ENCODE assay signal across 20 mouse cellular contexts in genomic region chr10:62019386-62020067, GRCm38 (mm10). TPM values are rescaled to one million over a fixed set of nuclear protein-coding genes. Genes with fewer than 3 reads are reported as not detected.
A peak's percentile ranks its signal among the peaks of the same experiment; 100 is the strongest.
DNase-seq lines count a peak whose midpoint lies in the region; ATAC-seq lines count a peak whose summit lies in the region.
"Had no signal": no experiment of that assay in that cellular context is flagged by ENCODE, and none has a peak within 500 bp of the region (broad histone marks: within the 10 kb centered on the region; RNA-seq: fewer than 3 reads in every experiment).

No protein-coding gene starts in this region.

- 0 out of 2 replicates have a peak, but pooled peaks have one; percentile 8 for ATAC-seq in midbrain, embryonic 13.5 days
- ATAC-seq in midbrain, embryonic 14.5 days (ENCODE audit: low FRiP score, low TSS enrichment): no peak
- 0 out of 2 replicates have a peak, but pooled peaks have one; percentile 16 for ATAC-seq in embryonic facial prominence, embryonic 11.5 days (replicated peaks; ENCODE audit: insufficient number of reproducible peaks, low FRiP score, low TSS enrichment, low read depth)
- peak; percentile 44; the same call in 1 of the 2 replicates for ATAC-seq in stomach, embryonic 16.5 days (ENCODE audit: insufficient read depth, low FRiP score)
- ATAC-seq: forebrain, postnatal 0 days had no signal

- H3K27me3 ChIP-seq in midbrain, embryonic 13.5 days: no peaks in the 10 kb centered on the region
- no peaks in the 10 kb centered on the region for H3K27me3 ChIP-seq in midbrain, embryonic 14.5 days (ENCODE audit: control insufficient read depth, insufficient read depth, low read length)
- H3K27me3 ChIP-seq in embryonic facial prominence, embryonic 11.5 days (ENCODE audit: control insufficient read depth, insufficient read depth, low read length): no peaks in the 10 kb centered on the region
- H3K27me3 ChIP-seq in stomach, embryonic 16.5 days (ENCODE audit: control insufficient read depth, insufficient read depth, low read length): no peaks in the 10 kb centered on the region
- H3K27me3 ChIP-seq: hindbrain, embryonic 12.5 days; liver, embryonic 15.5 days; midbrain, embryonic 12.5 days had no signal

- H3K9me3 ChIP-seq in midbrain, embryonic 13.5 days: no peaks in the 10 kb centered on the region
- no peaks in the 10 kb centered on the region for H3K9me3 ChIP-seq in midbrain, embryonic 14.5 days (ENCODE audit: control insufficient read depth, low read length)
- no peaks in the 10 kb centered on the region for H3K9me3 ChIP-seq in embryonic facial prominence, embryonic 11.5 days (replicated peaks; ENCODE audit: control insufficient read depth, low read length)
- no peaks in the 10 kb centered on the region for H3K9me3 ChIP-seq in stomach, embryonic 16.5 days (replicated peaks; ENCODE audit: control insufficient read depth, low read length)
- H3K9me3 ChIP-seq: liver, embryonic 15.5 days; midbrain, embryonic 12.5 days had no signal

- 18% methylated on average over 16 of the region's 16 CpGs for WGBS in midbrain, embryonic 13.5 days
- 17% methylated on average over 14 of the region's 16 CpGs for WGBS in midbrain, embryonic 14.5 days
- 20% methylated on average over 16 of the region's 16 CpGs for WGBS in embryonic facial prominence, embryonic 11.5 days
- 20% methylated on average over 14 of the region's 16 CpGs for WGBS in stomach, embryonic 16.5 days

- H3K4me2 ChIP-seq in midbrain, embryonic 13.5 days (replicated peaks): no peak overlapping the region
- no peak overlapping the region for H3K4me2 ChIP-seq in midbrain, embryonic 14.5 days (ENCODE audit: low read length)
- H3K4me2 ChIP-seq in embryonic facial prominence, embryonic 11.5 days (ENCODE audit: low read depth, low read length): no peak overlapping the region
- H3K4me2 ChIP-seq in stomach, embryonic 16.5 days (ENCODE audit: low read depth, low read length): no peak overlapping the region
- H3K4me2 ChIP-seq: hindbrain, embryonic 12.5 days; liver, embryonic 15.5 days; midbrain, embryonic 12.5 days had no signal

- H3K36me3 ChIP-seq in midbrain, embryonic 13.5 days: no peaks in the 10 kb centered on the region
- no peaks in the 10 kb centered on the region for H3K36me3 ChIP-seq in midbrain, embryonic 14.5 days (ENCODE audit: control insufficient read depth, insufficient read depth, low read length)
- no peaks in the 10 kb centered on the region for H3K36me3 ChIP-seq in embryonic facial prominence, embryonic 11.5 days (replicated peaks; ENCODE audit: control insufficient read depth, insufficient read depth, low read depth, low read length)
- H3K36me3 ChIP-seq in stomach, embryonic 16.5 days (ENCODE audit: control insufficient read depth, insufficient read depth, low read length): no peaks in the 10 kb centered on the region
- H3K36me3 ChIP-seq: hindbrain, embryonic 12.5 days; liver, embryonic 15.5 days; midbrain, embryonic 12.5 days had no signal

- H3K4me1 ChIP-seq in midbrain, embryonic 13.5 days (replicated peaks): peaks cover 12% of the 10 kb centered on the region; the same call in 1 of the 2 replicates
- H3K4me1 ChIP-seq in midbrain, embryonic 14.5 days (ENCODE audit: control insufficient read depth, insufficient read depth, low read length): 0 out of 2 replicates have a peak, but pooled peaks cover 4% of the 10 kb centered on the region
- peaks cover 4% of the 10 kb centered on the region for H3K4me1 ChIP-seq in embryonic facial prominence, embryonic 11.5 days (ENCODE audit: control insufficient read depth, insufficient read depth, low read length)
- H3K4me1 ChIP-seq in stomach, embryonic 16.5 days (ENCODE audit: control insufficient read depth, insufficient read depth, low read length): peaks cover 13% of the 10 kb centered on the region
- H3K4me1 ChIP-seq: liver, embryonic 15.5 days had no signal

- no peak overlapping the region for H3K27ac ChIP-seq in midbrain, embryonic 13.5 days
- H3K27ac ChIP-seq in midbrain, embryonic 14.5 days (replicated peaks; ENCODE audit: low read depth, low read length): no peak overlapping the region
- no peak overlapping the region for H3K27ac ChIP-seq in embryonic facial prominence, embryonic 11.5 days (replicated peaks; ENCODE audit: low read depth, low read length)
- H3K27ac ChIP-seq in stomach, embryonic 16.5 days (ENCODE audit: low read length): no peak overlapping the region; the same call in 1 of the 2 replicates
- H3K27ac ChIP-seq: hindbrain, embryonic 12.5 days; liver, embryonic 15.5 days; midbrain, embryonic 12.5 days had no signal

- no peak overlapping the region for H3K4me3 ChIP-seq in midbrain, embryonic 13.5 days (replicated peaks)
- no peak overlapping the region for H3K4me3 ChIP-seq in midbrain, embryonic 14.5 days (replicated peaks; ENCODE audit: low read depth, low read length)
- no peak overlapping the region for H3K4me3 ChIP-seq in embryonic facial prominence, embryonic 11.5 days (ENCODE audit: low read depth, low read length)
- H3K4me3 ChIP-seq in stomach, embryonic 16.5 days (replicated peaks; ENCODE audit: low read length): no peak overlapping the region
- H3K4me3 ChIP-seq: erythroblast, embryonic 14.5 days; hindbrain, embryonic 12.5 days; liver, embryonic 15.5 days; midbrain, embryonic 12.5 days had no signal

- peak; percentile 44 for DNase-seq in embryo, embryonic 10 days (ENCODE audit: low spot score)
- no peak for DNase-seq in embryo, embryonic 10.5 days (ENCODE audit: low spot score)
- DNase-seq in midbrain, embryonic 14.5 days: no peak
- DNase-seq in embryonic facial prominence, embryonic 11.5 days (ENCODE audit: low spot score): no peak
- DNase-seq in ovary, adult 18-20 months (ENCODE audit: low spot score): no peak
- no peak for DNase-seq in cerebellum, adult 9-10 months
- DNase-seq: adrenal gland, postnatal 36 days; cerebellum, adult 8-10 months; forebrain, postnatal 0 days; gastrocnemius, postnatal 14 days; kidney, adult 18-20 months; kidney, postnatal 25 days; lung, postnatal 36 days; thymus, postnatal 4 days had no signal

- H3K9ac ChIP-seq in midbrain, embryonic 13.5 days (replicated peaks): no peak overlapping the region
- no peak overlapping the region for H3K9ac ChIP-seq in midbrain, embryonic 14.5 days (replicated peaks; ENCODE audit: low read length)
- H3K9ac ChIP-seq in embryonic facial prominence, embryonic 11.5 days (replicated peaks; ENCODE audit: low read length): no peak overlapping the region
- no peak overlapping the region for H3K9ac ChIP-seq in stomach, embryonic 16.5 days (ENCODE audit: low read length)
- H3K9ac ChIP-seq: forebrain, postnatal 0 days; hindbrain, embryonic 12.5 days; liver, embryonic 15.5 days; midbrain, embryonic 12.5 days had no signal

RNA-seq across cellular contexts. Expression of gene Col13a1, which starts 40.6 kb away (rescaled TPM):
- 1.1 and 1.2 TPM in 2 replicates for polyA plus RNA-seq in midbrain, embryonic 13.5 days (2015; fragmentation: Nextera tagmentation; extraction: Ambion mirVana)
- polyA plus RNA-seq in midbrain, embryonic 14.5 days (2014; fragmentation: Nextera tagmentation; extraction: Ambion mirVana): 0.12 and 1.5 TPM in 2 replicates
- 4.3 and 4.6 TPM in 2 replicates for polyA plus RNA-seq in embryonic facial prominence, embryonic 11.5 days (2014; fragmentation: Nextera tagmentation; extraction: Ambion mirVana)
- polyA plus RNA-seq in stomach, embryonic 16.5 days (2015; fragmentation: Nextera tagmentation; extraction: Ambion mirVana): 2.2 and 4.0 TPM in 2 replicates
